ENCODE assay signal across 33 mouse cellular contexts in genomic region chr2:45060202-45060601, GRCm38 (mm10). TPM values are rescaled to one million over a fixed set of nuclear protein-coding genes. Genes with fewer than 3 reads are reported as not detected.
DNase-seq lines count a peak whose midpoint lies in the region; ATAC-seq and TF ChIP-seq lines count a peak whose summit lies in the region.
"Had no signal": no experiment of that assay in that cellular context is flagged by ENCODE, and none has a peak within 500 bp of the region (broad histone marks: within the 10 kb centered on the region; RNA-seq: fewer than 3 reads in every experiment).

No protein-coding gene starts in this region.

- H3K27me3 ChIP-seq in forebrain, embryonic 15.5 days: no peaks in the 10 kb centered on the region
- no peaks in the 10 kb centered on the region for H3K27me3 ChIP-seq in forebrain, embryonic 14.5 days (replicated peaks; ENCODE audit: control insufficient read depth, insufficient read depth, low read length)
- no peaks in the 10 kb centered on the region for H3K27me3 ChIP-seq in lung, embryonic 16.5 days (ENCODE audit: control insufficient read depth, insufficient read depth, low read depth, low read length)
- H3K27me3 ChIP-seq: embryonic facial prominence, embryonic 12.5 days; heart, embryonic 13.5 days; hindbrain, embryonic 12.5 days; kidney, embryonic 15.5 days; megakaryocyte, embryonic 14.5 days; midbrain, embryonic 12.5 days; neural tube, embryonic 12.5 days; Patski had no signal

- no peaks in the 10 kb centered on the region for H3K36me3 ChIP-seq in forebrain, embryonic 15.5 days
- H3K36me3 ChIP-seq in forebrain, embryonic 14.5 days (ENCODE audit: control insufficient read depth, insufficient read depth, low read length): no peaks in the 10 kb centered on the region
- H3K36me3 ChIP-seq in lung, embryonic 16.5 days (ENCODE audit: control insufficient read depth, insufficient read depth, low read length): no peaks in the 10 kb centered on the region; the same call in 1 of the 2 replicates
- H3K36me3 ChIP-seq: embryonic facial prominence, embryonic 12.5 days; heart, embryonic 13.5 days; hindbrain, embryonic 12.5 days; kidney, embryonic 15.5 days; midbrain, embryonic 12.5 days; neural tube, embryonic 12.5 days had no signal

- no peak overlapping the region for H3K4me3 ChIP-seq in forebrain, embryonic 15.5 days
- H3K4me3 ChIP-seq in forebrain, embryonic 14.5 days (ENCODE audit: low read depth, low read length): no peak overlapping the region
- no peak overlapping the region for H3K4me3 ChIP-seq in layer of hippocampus, adult 2 months
- no peak overlapping the region for H3K4me3 ChIP-seq in lung, embryonic 16.5 days (ENCODE audit: low read length)
- H3K4me3 ChIP-seq: embryonic facial prominence, embryonic 12.5 days; heart, adult 2 months; heart, embryonic 13.5 days; hindbrain, embryonic 12.5 days; kidney, embryonic 15.5 days; midbrain, embryonic 12.5 days; myocyte; neural tube, embryonic 12.5 days had no signal

- no peak for DNase-seq in forebrain, embryonic 14.5 days (ENCODE audit: low spot score)
- peak; percentile 60 for DNase-seq in heart, adult 11 months
- DNase-seq in heart, postnatal 25 days (ENCODE audit: low spot score): no peak
- no peak for DNase-seq in layer of hippocampus, adult 2 months (ENCODE audit: low spot score in 2 of 2)
- DNase-seq in layer of hippocampus, postnatal 36 days: no peak
- DNase-seq in lung, postnatal 25 days (ENCODE audit: low spot score): no peak
- DNase-seq: adrenal gland, postnatal 10 days; cerebellum, adult 11 months; cerebellum, adult 9-10 months; cerebellum, postnatal 36 days; embryo, embryonic 11 days; gastrocnemius, postnatal 25 days; heart, adult 2 months; heart, postnatal 14 days; kidney, adult 11 months; kidney, postnatal 36 days; lung, embryonic 14.5 days; lung, postnatal 4 days; right cerebral cortex, postnatal 4 days; thymus, adult 2 months; thymus, postnatal 36 days had no signal

- H3K27ac ChIP-seq in forebrain, embryonic 15.5 days (replicated peaks): peak overlapping the region; percentile 24; the same call in 1 of the 2 replicates
- no peak overlapping the region for H3K27ac ChIP-seq in forebrain, embryonic 14.5 days (ENCODE audit: low read depth, low read length)
- peak overlapping the region; percentile 86 for H3K27ac ChIP-seq in layer of hippocampus, adult 2 months
- H3K27ac ChIP-seq in lung, embryonic 16.5 days (ENCODE audit: low read length): no peak overlapping the region
- H3K27ac ChIP-seq: embryonic facial prominence, embryonic 12.5 days; heart, adult 2 months; heart, embryonic 13.5 days; hindbrain, embryonic 12.5 days; kidney, embryonic 15.5 days; midbrain, embryonic 12.5 days had no signal

- H3K4me1 ChIP-seq in forebrain, embryonic 15.5 days: peaks cover 71% of the 10 kb centered on the region
- H3K4me1 ChIP-seq in forebrain, embryonic 14.5 days (ENCODE audit: control insufficient read depth, insufficient read depth, low read length): peaks cover 50% of the 10 kb centered on the region
- H3K4me1 ChIP-seq in lung, embryonic 16.5 days (replicated peaks; ENCODE audit: control insufficient read depth, insufficient read depth, low read length): peaks cover 33% of the 10 kb centered on the region

- no peak for TF ChIP-seq CTCF in layer of hippocampus, adult 2 months (conservative IDR thresholded peaks at IDR 0.05)

- H3K4me2 ChIP-seq in forebrain, embryonic 15.5 days (replicated peaks): no peak overlapping the region
- no peak overlapping the region for H3K4me2 ChIP-seq in forebrain, embryonic 14.5 days (ENCODE audit: low read length)
- H3K4me2 ChIP-seq in lung, embryonic 16.5 days (ENCODE audit: low read depth, low read length): no peak overlapping the region
- H3K4me2 ChIP-seq: embryonic facial prominence, embryonic 12.5 days; heart, embryonic 13.5 days; hindbrain, embryonic 12.5 days; kidney, embryonic 15.5 days; lung, embryonic 14.5 days; midbrain, embryonic 12.5 days; neural tube, embryonic 12.5 days had no signal

- intact Hi-C loops in heart, postnatal 25 days (cut with DNase I): no loop called here

- H3K9me3 ChIP-seq in forebrain, embryonic 15.5 days: no peaks in the 10 kb centered on the region
- no peaks in the 10 kb centered on the region for H3K9me3 ChIP-seq in forebrain, embryonic 14.5 days (replicated peaks; ENCODE audit: control insufficient read depth, low read length)
- no peaks in the 10 kb centered on the region for H3K9me3 ChIP-seq in lung, embryonic 16.5 days (ENCODE audit: control insufficient read depth, low read length)
- H3K9me3 ChIP-seq: embryonic facial prominence, embryonic 12.5 days; heart, embryonic 13.5 days; hindbrain, embryonic 12.5 days; kidney, embryonic 15.5 days; megakaryocyte, embryonic 14.5 days; midbrain, embryonic 12.5 days; neural tube, embryonic 12.5 days had no signal

- no peak overlapping the region for H3K9ac ChIP-seq in forebrain, embryonic 15.5 days (replicated peaks)
- no peak overlapping the region for H3K9ac ChIP-seq in forebrain, embryonic 14.5 days (ENCODE audit: low read length)
- H3K9ac ChIP-seq in lung, embryonic 16.5 days (ENCODE audit: low read length): no peak overlapping the region
- H3K9ac ChIP-seq: embryonic facial prominence, embryonic 12.5 days; heart, embryonic 13.5 days; hindbrain, embryonic 12.5 days; kidney, embryonic 15.5 days; lung, embryonic 14.5 days; midbrain, embryonic 12.5 days; neural tube, embryonic 12.5 days had no signal

- 80% methylated on average over 9 of the region's 9 CpGs for WGBS in forebrain, embryonic 15.5 days
- 73% methylated on average over 9 of the region's 9 CpGs for WGBS in forebrain, embryonic 14.5 days
- whole genome bisulfite sequencing in lung, embryonic 16.5 days: 81% methylated on average over 9 of the region's 9 CpGs

- no peak for ATAC-seq in forebrain, embryonic 15.5 days (replicated peaks)
- ATAC-seq in forebrain, embryonic 14.5 days: no peak
- peak; percentile 11; the same call in 1 of the 2 replicates for ATAC-seq in lung, embryonic 16.5 days (ENCODE audit: low read depth)
- ATAC-seq: inflammation-experienced regulatory T-cells, adult 6 months; Patski had no signal

RNA-seq across cellular contexts. Expression of gene Zeb2, which starts 57.0 kb away (rescaled TPM):
- 106 and 119 TPM in 2 replicates for polyA plus RNA-seq in forebrain, embryonic 15.5 days (2015; fragmentation: Nextera tagmentation; extraction: Ambion mirVana)
- 70.6 and 87.0 TPM in 2 replicates for polyA plus RNA-seq in forebrain, embryonic 14.5 days (2014; fragmentation: Nextera tagmentation; extraction: Ambion mirVana)
- total RNA-seq in heart, postnatal 25 days (2021): 10 to 100 TPM; 57.4 to 60.3 TPM
- 100 to 1,000 TPM; 430 to 443 TPM for total RNA-seq in layer of hippocampus, adult 2 months (2021)
- total RNA-seq in layer of hippocampus, postnatal 36 days (2021): 100 to 1,000 TPM; 402 to 403 TPM
- 77.3 and 84.3 TPM in 2 replicates for polyA plus RNA-seq in lung, embryonic 16.5 days (2015; fragmentation: Nextera tagmentation; extraction: Ambion mirVana)

Comparison
In these comparisons a context has a peak if more than half of its experiments do, and no peak if none do; other contexts are left out.
1. H3K27ac ChIP-seq: peak in forebrain, embryonic 15.5 days (single experiment) and layer of hippocampus, adult 2 months (single experiment); none in forebrain, embryonic 14.5 days (single experiment) and lung, embryonic 16.5 days (single experiment).
2. RNA of gene Zeb2, which starts 57.0 kb away (total RNA-seq): 430 to 443 TPM in layer of hippocampus, adult 2 months and 402 to 403 TPM in layer of hippocampus, postnatal 36 days; 57.4 to 60.3 TPM in heart, postnatal 25 days; every median in the first group is over 4 times any median in the second.